Mouse (Mus musculus): ENCODE data around the gene Sos1. TPM values are rescaled to one million over a fixed set of nuclear protein-coding genes. Genes with fewer than 3 reads are reported as not detected.

Sos1 gene
- polyA plus RNA-seq, 1 experiment from 2014 or later = 7.2 TPM

DNA sequence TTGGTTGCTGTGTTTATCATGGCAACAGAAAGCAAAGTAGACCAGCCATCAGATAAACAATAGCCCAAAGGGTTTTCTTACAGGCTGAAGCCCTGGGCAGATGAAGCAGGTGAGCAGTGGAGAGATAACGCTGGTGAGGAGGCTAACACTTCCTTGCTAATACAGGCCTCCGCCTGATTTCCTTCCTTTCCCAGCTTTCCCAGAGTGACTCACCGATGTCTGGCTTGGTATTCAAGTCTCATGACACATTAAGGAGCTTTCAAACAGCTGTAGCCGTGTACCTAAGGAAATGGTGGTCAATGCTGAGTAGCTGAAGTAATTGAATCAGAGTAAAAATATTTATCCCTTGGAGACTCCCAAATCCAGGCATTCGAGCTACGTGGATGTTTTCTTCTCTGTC lies 25.5 kb upstream of the Sos1 start:
- H3K27me3 ChIP-seq = no peaks in the 10 kb centered on the region
- no peaks in the 10 kb centered on the region for H3K9me3 ChIP-seq
- H3K36me3 ChIP-seq = no peaks in the 10 kb centered on the region
- no peak overlapping the region for H3K4me3 ChIP-seq
- ATAC-seq (replicated peaks) = no peak
- H3K4me1 ChIP-seq = no peaks in the 10 kb centered on the region
- no peak overlapping the region for H3K4me2 ChIP-seq (replicated peaks)
- WGBS = 89% methylated on average over 6 of the region's 6 CpGs
- H3K27ac ChIP-seq (replicated peaks) = no peak overlapping the region
- no peak overlapping the region for H3K9ac ChIP-seq (replicated peaks)

DNA sequence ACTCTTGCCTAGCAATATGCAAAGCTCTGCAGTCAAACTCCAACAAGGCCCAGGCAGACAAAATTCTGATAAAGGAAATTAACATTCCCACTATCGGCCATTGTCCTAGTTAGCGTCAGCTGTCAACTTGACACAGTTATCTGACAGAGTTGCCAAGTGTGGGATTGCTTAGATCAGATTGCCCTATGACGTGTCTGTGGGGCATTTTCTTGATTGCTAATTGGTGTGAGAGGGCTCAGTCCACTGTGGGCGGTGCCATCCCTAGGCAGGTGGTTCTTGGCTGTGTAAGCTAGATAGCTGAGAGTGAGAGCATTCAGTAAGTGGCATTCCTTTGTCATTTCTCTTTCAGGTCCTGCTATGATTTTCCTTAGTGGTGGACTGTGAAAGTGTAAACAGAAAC lies 25.1 kb upstream of the Sos1 start:
- Histone ChIP-seq H3K27me3 (no peaks in the 10 kb centered on the region), H3K9ac (replicated peaks) (no peak overlapping the region), H3K9me3 (no peaks in the 10 kb centered on the region), H3K36me3 (no peaks in the 10 kb centered on the region), H3K4me1 (no peaks in the 10 kb centered on the region), H3K4me2 (replicated peaks) (no peak overlapping the region), H3K27ac (replicated peaks) (no peak overlapping the region), H3K4me3 (no peak overlapping the region)
- 76% methylated on average over 4 of the region's 4 CpGs for WGBS
- ATAC-seq (replicated peaks) = no peak

DNA sequence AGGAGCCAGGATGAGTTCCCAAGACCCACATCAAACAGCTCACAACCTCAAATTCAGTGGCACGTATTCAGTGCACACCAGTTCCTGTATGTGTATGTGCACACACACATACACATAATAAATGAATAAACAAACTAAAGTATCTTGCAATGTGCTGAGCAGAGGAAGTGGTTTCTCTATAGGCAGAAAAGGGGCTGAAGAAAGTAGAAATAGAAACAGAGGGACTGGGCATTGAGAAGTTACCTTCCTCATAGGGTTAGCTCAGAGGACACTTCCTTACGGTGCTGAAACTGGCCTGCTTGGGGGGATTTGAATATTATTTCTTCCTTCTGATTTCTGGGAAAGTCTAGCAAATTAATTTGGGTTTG lies 21.5 kb upstream of the Sos1 start:
- no peak for ATAC-seq (replicated peaks)
- no peaks in the 10 kb centered on the region for H3K36me3 ChIP-seq
- no peaks in the 10 kb centered on the region for H3K27me3 ChIP-seq
- no peak overlapping the region for H3K4me2 ChIP-seq (replicated peaks)
- no peak overlapping the region for H3K27ac ChIP-seq (replicated peaks)
- H3K4me1 ChIP-seq = no peaks in the 10 kb centered on the region
- WGBS = 72% methylated on average over 2 of the region's 2 CpGs
- H3K9ac ChIP-seq (replicated peaks) = no peak overlapping the region
- no peak overlapping the region for H3K4me3 ChIP-seq
- H3K9me3 ChIP-seq = no peaks in the 10 kb centered on the region

DNA sequence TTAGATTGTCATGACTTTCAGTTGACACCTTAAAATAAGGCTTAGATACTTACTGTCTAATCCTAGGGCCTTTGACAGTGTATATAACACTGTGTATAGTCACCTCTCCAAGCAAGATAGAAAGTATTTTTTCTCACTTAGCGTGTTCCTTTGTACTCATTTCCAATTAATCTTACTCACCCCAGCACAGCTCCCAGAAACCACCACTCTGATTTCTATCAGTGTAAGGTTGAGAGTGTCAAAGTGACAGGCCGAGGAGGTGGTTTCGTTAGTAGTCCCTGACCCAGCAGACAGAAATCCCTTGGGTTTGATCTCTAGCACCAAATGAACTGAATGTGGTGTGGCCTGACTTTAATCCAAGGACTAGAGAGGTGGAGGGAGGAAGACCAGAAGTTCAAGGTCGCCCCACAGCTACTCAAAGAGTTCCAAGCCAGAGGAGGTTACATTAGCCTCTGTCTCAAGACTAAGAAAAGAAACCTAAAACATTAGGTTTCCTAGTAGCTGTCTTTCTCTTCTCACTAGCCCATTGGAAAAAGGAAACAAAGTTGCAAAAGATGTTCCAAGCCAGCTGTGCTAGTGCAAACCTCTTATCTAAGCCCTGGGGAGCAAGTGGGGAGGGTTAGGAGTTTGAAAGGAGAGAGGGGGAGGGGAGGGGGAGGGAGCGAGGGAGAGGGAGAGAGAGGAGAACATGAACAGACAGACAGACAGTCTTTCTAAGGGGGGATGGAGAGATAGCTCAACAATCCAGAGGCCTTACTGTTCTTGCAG lies 21.0 kb upstream of the Sos1 start:
- Histone ChIP-seq H3K9ac (replicated peaks) (no peak overlapping the region), H3K4me2 (replicated peaks) (no peak overlapping the region), H3K27ac (replicated peaks) (no peak overlapping the region), H3K4me3 (no peak overlapping the region), H3K27me3 (no peaks in the 10 kb centered on the region), H3K9me3 (no peaks in the 10 kb centered on the region), H3K36me3 (no peaks in the 10 kb centered on the region), H3K4me1 (no peaks in the 10 kb centered on the region)
- no peak for ATAC-seq (replicated peaks)
- WGBS = 67% methylated on average over 5 of the region's 5 CpGs

DNA sequence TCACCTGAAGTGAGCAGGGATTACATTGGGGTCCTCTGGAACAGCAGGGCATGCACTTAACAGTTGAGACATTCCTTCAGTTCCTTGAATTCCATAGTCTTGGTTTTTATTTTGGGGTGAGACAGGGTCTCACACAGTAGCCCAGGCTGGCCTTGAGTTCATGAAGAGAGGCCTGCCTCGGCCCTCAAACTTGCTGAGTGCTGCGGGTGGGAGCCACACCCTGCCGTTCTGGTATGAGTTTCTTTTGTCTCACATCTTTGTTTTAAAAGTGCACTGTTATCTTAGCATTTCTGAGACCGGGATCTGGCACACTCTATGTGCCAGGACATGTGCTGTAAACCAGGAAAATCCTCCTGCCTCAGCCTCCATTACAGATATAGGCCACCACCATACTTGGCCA lies 19.8 kb upstream of the Sos1 start:
- Histone ChIP-seq H3K4me2 (replicated peaks) (no peak overlapping the region), H3K36me3 (no peaks in the 10 kb centered on the region), H3K9ac (replicated peaks) (no peak overlapping the region), H3K4me3 (no peak overlapping the region), H3K27ac (replicated peaks) (no peak overlapping the region), H3K9me3 (no peaks in the 10 kb centered on the region), H3K4me1 (no peaks in the 10 kb centered on the region), H3K27me3 (no peaks in the 10 kb centered on the region)
- no peak for ATAC-seq (replicated peaks)
- WGBS = 83% methylated on average over 4 of the region's 4 CpGs

DNA sequence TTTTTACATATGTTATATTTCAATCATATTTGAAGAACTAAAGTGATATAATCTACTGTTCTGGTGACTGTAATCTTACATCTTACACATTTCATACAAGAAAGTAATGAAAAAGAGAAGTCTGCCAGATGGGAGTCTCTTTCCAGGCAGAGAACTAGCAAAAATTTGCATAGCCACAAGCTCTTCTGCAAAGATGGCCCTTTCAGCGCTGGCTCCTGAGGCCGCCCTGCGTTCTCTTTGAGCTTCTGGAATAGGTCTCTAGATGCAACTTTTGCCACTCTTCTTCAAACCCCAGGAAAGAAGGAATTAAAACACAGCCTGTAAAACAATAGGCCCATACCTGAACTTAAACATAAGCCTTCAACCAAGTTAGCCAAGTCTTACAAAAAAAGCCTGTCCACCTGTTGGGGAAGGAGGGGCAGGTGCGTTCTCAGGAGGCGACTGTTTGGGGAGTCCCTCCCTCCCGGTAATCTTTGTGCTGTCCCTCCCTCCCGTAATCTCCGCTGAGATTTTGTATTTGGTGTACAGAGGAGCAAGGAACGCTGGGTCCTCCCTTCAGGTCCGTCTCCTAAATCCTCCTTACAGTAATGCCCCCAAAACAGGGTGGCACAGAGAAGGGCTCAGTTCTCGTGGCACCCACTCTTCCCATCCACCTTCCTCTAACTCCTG lies 18.5 kb upstream of the Sos1 start:
- Histone ChIP-seq H3K9me3 (no peaks in the 10 kb centered on the region), H3K27me3 (no peaks in the 10 kb centered on the region), H3K9ac (replicated peaks) (no peak overlapping the region), H3K4me1 (no peaks in the 10 kb centered on the region), H3K4me3 (no peak overlapping the region), H3K27ac (replicated peaks) (no peak overlapping the region), H3K36me3 (no peaks in the 10 kb centered on the region), H3K4me2 (replicated peaks) (no peak overlapping the region)
- ATAC-seq (replicated peaks) = no peak
- WGBS = 69% methylated on average over 11 of the region's 11 CpGs

DNA sequence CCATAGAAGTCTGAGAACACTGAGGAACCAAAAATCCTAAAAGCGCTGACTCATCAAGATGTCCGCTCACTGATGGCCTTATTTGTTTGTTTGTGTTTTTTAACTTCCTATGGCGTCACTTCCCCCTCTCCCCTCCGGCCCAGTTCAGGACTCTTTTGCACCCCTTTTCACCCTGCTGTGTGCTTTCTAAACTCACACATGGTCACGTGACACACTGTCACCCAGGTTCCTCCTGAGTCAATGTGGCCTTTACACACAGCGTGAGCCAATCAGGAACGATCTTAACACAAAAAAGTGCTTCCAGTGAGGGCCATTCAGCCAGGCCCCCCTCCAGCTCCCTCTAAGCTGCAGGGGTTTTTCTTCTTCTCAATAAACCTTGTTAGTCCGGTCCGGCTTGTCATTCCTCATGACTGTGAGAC lies 16.9 kb upstream of the Sos1 start:
- Histone ChIP-seq H3K4me2 (replicated peaks) (no peak overlapping the region), H3K27ac (replicated peaks) (no peak overlapping the region), H3K36me3 (no peaks in the 10 kb centered on the region), H3K4me3 (no peak overlapping the region), H3K9me3 (no peaks in the 10 kb centered on the region), H3K27me3 (no peaks in the 10 kb centered on the region), H3K4me1 (no peaks in the 10 kb centered on the region), H3K9ac (replicated peaks) (no peak overlapping the region)
- 29% methylated on average over 9 of the region's 9 CpGs for WGBS
- ATAC-seq (replicated peaks) = no peak

DNA sequence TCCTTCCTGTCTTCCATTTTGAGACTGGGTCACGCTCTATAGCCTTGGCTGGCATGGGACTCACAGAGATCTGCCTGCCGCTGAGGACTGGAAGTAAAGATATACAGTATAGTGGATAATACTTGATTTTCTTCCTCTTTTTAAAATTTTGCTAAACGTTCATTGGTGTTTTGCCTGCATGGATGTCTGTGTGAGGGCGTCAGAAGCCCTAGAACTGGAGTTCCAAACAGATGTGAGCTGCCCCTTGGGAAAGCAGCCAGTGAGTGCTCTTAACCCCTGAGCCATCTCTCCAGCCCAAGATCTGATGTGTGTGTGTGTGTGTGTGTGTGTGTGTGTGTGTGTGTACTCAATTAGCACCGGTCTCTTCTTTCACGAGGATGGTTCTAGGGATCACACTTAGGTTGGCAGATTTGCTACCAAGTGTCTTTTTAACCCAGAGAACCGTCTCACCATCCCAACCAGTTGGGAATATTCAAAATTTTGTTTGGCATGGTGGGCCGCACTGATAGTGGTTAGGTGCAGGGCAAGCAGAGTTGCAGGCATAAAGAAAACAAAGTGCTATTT lies 16.4 kb upstream of the Sos1 start:
- H3K9ac ChIP-seq (replicated peaks) = no peak overlapping the region
- no peaks in the 10 kb centered on the region for H3K27me3 ChIP-seq
- H3K4me2 ChIP-seq (replicated peaks) = no peak overlapping the region
- ATAC-seq (replicated peaks) = no peak
- no peaks in the 10 kb centered on the region for H3K4me1 ChIP-seq
- H3K27ac ChIP-seq (replicated peaks) = no peak overlapping the region
- H3K36me3 ChIP-seq = no peaks in the 10 kb centered on the region
- H3K9me3 ChIP-seq = no peaks in the 10 kb centered on the region
- no peak overlapping the region for H3K4me3 ChIP-seq
- 81% methylated on average over 8 of the region's 8 CpGs for WGBS

DNA sequence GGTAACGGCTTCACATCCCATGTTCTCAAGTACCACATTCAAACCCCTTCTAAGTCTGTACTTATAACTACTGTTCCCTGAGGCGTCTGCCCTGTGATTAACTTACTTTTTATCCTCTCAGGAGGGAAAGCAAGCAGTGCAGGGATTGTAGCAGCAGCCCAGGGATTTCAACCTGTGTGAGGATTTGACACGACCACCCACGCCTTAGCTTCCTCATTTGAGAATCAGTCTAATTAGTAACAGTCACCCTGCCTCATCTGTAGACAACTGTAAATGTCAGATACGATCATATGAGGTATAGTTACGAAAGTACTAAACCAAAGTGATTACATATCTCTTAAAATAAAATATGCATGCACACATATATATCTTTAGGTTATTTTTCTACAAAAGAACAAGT lies 15.9 kb upstream of the Sos1 start:
- Histone ChIP-seq H3K9me3 (no peaks in the 10 kb centered on the region), H3K4me2 (replicated peaks) (no peak overlapping the region), H3K4me3 (no peak overlapping the region), H3K27me3 (no peaks in the 10 kb centered on the region), H3K36me3 (no peaks in the 10 kb centered on the region), H3K27ac (replicated peaks) (no peak overlapping the region), H3K4me1 (no peaks in the 10 kb centered on the region), H3K9ac (replicated peaks) (no peak overlapping the region)
- 77% methylated on average over 6 of the region's 6 CpGs for WGBS
- ATAC-seq (replicated peaks) = no peak

DNA sequence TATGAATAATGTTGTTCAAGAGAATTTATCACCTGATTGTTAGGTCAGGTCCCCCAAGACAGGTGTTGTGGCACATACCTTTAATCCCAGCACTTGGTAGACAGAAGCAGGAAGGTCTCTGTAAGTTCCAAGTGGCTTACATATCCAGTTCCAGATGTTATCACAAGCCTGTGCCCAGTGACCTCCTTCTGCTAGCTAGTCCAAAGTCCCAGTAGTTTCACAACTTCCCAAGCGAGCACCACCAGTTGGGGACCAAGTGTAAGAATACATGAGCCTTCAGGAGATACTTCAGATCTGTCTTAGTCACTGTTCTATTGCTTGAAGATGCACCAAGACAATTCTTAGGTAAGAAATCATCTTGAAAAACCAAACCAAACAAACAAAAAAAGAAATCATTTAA lies 13.6 kb upstream of the Sos1 start:
- Histone ChIP-seq H3K4me1 (no peaks in the 10 kb centered on the region), H3K4me2 (replicated peaks) (no peak overlapping the region), H3K36me3 (no peaks in the 10 kb centered on the region), H3K27me3 (no peaks in the 10 kb centered on the region), H3K27ac (replicated peaks) (no peak overlapping the region), H3K9ac (replicated peaks) (no peak overlapping the region), H3K9me3 (no peaks in the 10 kb centered on the region), H3K4me3 (no peak overlapping the region)
- ATAC-seq (replicated peaks) = no peak
- WGBS = 85% methylated on average over 1 of the region's 1 CpGs

DNA sequence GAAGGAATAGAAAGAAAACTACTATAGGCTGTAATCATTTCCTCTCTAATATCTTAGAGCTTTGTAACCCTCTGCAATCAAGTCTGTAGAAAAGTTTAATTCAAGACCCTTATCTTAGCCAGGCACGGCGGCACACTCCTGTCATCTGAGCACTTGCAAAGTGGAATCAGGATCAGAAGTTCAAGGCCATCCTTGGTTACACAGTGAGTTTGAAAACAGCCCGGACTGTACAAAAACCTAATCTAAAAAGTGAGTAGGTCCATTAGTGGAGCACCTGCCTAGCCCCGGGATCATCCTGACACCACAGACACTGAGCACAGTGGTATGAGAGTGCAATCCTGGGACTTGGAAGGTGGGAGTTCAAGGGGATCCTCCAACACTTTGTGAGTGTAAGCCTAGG lies 12.6 kb upstream of the Sos1 start:
- Histone ChIP-seq H3K27ac (replicated peaks) (no peak overlapping the region), H3K27me3 (no peaks in the 10 kb centered on the region), H3K4me1 (no peaks in the 10 kb centered on the region), H3K36me3 (no peaks in the 10 kb centered on the region), H3K9ac (replicated peaks) (no peak overlapping the region), H3K9me3 (no peaks in the 10 kb centered on the region), H3K4me3 (no peak overlapping the region), H3K4me2 (replicated peaks) (no peak overlapping the region)
- 92% methylated on average over 4 of the region's 4 CpGs for WGBS
- ATAC-seq (replicated peaks) = no peak

DNA sequence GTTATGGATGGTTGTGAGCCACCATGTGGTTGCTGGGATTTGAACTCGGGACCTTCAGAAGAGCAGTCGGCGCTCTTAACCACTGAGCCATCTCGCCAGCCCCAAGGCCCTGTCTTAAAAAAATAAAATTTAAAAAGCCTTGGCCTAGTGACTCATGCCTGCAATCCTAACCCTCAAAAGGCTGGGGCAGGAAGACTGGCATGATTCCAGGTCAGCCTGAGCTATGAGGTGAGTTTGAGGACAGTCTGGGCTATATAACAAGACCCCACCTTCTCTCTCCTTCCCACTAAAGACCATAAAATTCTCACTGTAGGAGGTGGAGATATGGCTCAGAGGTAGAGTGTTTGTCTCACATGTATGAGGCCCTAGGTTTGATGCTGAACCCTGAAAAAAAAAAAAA lies 12.0 kb upstream of the Sos1 start:
- Histone ChIP-seq H3K4me1 (no peaks in the 10 kb centered on the region), H3K9me3 (no peaks in the 10 kb centered on the region), H3K4me2 (replicated peaks) (no peak overlapping the region), H3K9ac (replicated peaks) (no peak overlapping the region), H3K4me3 (no peak overlapping the region), H3K27ac (replicated peaks) (no peak overlapping the region), H3K36me3 (no peaks in the 10 kb centered on the region), H3K27me3 (no peaks in the 10 kb centered on the region)
- whole genome bisulfite sequencing = 95% methylated on average over 4 of the region's 4 CpGs
- ATAC-seq (replicated peaks) = no peak

DNA sequence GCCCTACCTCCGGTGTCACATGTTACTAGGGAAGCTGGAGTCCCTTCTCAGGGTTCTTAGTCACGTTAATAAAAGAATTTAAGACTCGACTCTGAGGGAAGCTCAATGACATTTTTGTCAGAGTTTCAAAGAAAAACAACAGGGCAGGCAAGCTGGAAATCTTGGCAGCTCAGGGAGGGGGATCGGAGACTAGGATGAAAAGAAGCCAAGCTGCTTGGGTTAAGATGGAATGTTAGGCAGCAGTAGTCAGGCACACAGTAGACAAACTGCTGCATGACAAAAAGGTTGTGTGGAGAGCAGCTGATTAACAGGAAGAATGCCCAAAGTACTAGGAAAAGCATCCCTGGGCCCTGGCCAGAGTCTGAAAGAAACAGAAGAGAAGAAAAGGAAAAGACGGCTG lies 9.9 kb upstream of the Sos1 start:
- H3K9ac ChIP-seq (replicated peaks) = no peak overlapping the region
- no peak overlapping the region for H3K4me2 ChIP-seq (replicated peaks)
- ATAC-seq (replicated peaks) = no peak
- 51% methylated on average over 5 of the region's 5 CpGs for WGBS
- H3K4me3 ChIP-seq = no peak overlapping the region
- no peaks in the 10 kb centered on the region for H3K36me3 ChIP-seq
- no peak overlapping the region for H3K27ac ChIP-seq (replicated peaks)
- H3K4me1 ChIP-seq = no peaks in the 10 kb centered on the region
- no peaks in the 10 kb centered on the region for H3K27me3 ChIP-seq
- H3K9me3 ChIP-seq = no peaks in the 10 kb centered on the region
